Mouse (Mus musculus): Measurements from ENCODE around the gene Lgals3. TPM values are rescaled to one million over a fixed set of nuclear protein-coding genes. Genes with fewer than 3 reads are reported as not detected.

The Lgals3 gene
- polyA plus RNA-seq, 1 experiment from 2014 or later = 6.4 TPM

DNA sequence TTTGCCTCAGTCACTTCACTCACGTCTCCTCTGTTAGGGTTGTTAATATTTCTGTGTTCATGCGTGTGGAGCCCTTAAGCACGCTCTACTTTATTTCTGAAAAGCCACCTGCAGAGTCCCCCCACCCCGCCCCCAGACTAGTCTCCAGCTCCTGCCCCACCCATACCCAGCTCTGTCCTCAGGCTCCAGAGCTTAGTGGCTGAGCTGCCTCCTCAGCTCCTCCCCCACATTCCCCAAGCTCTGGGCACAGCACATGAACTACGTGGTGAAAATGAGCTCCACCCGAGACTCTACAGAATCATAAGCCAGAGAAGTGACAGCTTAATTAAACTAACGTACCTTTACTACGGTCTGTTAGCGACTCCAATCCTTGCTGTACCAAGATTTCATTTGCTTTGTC is 38.4 kb downstream of the Lgals3 start:
- Histone ChIP-seq H3K4me2 (ENCODE audit: low read length) (no peak overlapping the region), H3K27ac (replicated peaks in 1 of 2; ENCODE audit: control insufficient read depth in 1 of 2, insufficient read depth in 1 of 2, low read depth in 2 of 2, low read length in 2 of 2) (no peak overlapping the region), H3K36me3 (ENCODE audit: control insufficient read depth, insufficient read depth, low read length) (peaks cover 97% of the 10 kb centered on the region), H3K4me1 (ENCODE audit: control insufficient read depth in 2 of 2, insufficient read depth in 2 of 2, low read length in 2 of 2) (no peaks in the 10 kb centered on the region), H3K4me3 (ENCODE audit: control insufficient read depth in 1 of 2, insufficient read depth in 1 of 2, low read depth in 1 of 2, low read length in 2 of 2) (no peak overlapping the region), H3K9me3 (ENCODE audit: control insufficient read depth, low read length) (no peaks in the 10 kb centered on the region), H3K9ac (ENCODE audit: low read length) (no peak overlapping the region), H3K27me3 (ENCODE audit: control insufficient read depth, insufficient read depth, low read length) (no peaks in the 10 kb centered on the region)
- WGBS = 84% methylated on average over 9 of the region's 9 CpGs
- ATAC-seq (ENCODE audit: insufficient number of reproducible peaks, insufficient read depth, low FRiP score, low read depth) = no peak

DNA sequence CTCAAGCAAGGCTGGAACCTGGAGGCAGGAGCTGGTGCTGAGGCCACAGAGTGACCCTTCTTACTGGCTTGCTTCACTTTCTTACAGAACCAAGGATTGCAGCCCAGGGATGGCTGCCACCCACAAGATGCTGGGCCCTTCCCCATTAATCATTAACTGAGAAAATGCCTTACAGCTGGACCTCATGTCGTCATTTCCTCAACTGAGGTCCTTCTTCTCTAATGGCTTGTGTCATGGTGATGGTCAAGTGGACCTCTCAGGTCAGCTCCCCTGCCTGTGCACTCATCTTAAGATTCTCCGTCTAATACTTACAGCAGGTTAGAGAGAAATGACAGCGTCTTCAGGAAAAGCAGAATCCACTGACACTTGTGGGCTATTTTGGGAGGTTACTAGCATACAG is 49.8 kb downstream of the Lgals3 start:
- H3K9me3 ChIP-seq (ENCODE audit: control insufficient read depth, low read length) = no peaks in the 10 kb centered on the region
- peak overlapping the region; percentile 57 to 62 for H3K4me3 ChIP-seq (ENCODE audit: control insufficient read depth in 1 of 2, insufficient read depth in 1 of 2, low read depth in 1 of 2, low read length in 2 of 2)
- H3K36me3 ChIP-seq (ENCODE audit: control insufficient read depth, insufficient read depth, low read length) = peaks cover 37% of the 10 kb centered on the region
- peak overlapping the region; percentile 75 for H3K4me2 ChIP-seq (ENCODE audit: low read length)
- no peak overlapping the region for H3K27ac ChIP-seq (replicated peaks in 1 of 2; ENCODE audit: control insufficient read depth in 1 of 2, insufficient read depth in 1 of 2, low read depth in 2 of 2, low read length in 2 of 2)
- WGBS = 37% methylated on average over 3 of the region's 3 CpGs
- ATAC-seq (ENCODE audit: insufficient number of reproducible peaks, insufficient read depth, low FRiP score, low read depth) = no peak
- H3K4me1 ChIP-seq (ENCODE audit: control insufficient read depth in 2 of 2, insufficient read depth in 2 of 2, low read length in 2 of 2) = peaks cover 3 to 11% of the 10 kb centered on the region in 2 experiments; a peak in 3 of 4 replicates
- no peaks in the 10 kb centered on the region for H3K27me3 ChIP-seq (ENCODE audit: control insufficient read depth, insufficient read depth, low read length)
- peak overlapping the region; percentile 65 for H3K9ac ChIP-seq (ENCODE audit: low read length)

DNA sequence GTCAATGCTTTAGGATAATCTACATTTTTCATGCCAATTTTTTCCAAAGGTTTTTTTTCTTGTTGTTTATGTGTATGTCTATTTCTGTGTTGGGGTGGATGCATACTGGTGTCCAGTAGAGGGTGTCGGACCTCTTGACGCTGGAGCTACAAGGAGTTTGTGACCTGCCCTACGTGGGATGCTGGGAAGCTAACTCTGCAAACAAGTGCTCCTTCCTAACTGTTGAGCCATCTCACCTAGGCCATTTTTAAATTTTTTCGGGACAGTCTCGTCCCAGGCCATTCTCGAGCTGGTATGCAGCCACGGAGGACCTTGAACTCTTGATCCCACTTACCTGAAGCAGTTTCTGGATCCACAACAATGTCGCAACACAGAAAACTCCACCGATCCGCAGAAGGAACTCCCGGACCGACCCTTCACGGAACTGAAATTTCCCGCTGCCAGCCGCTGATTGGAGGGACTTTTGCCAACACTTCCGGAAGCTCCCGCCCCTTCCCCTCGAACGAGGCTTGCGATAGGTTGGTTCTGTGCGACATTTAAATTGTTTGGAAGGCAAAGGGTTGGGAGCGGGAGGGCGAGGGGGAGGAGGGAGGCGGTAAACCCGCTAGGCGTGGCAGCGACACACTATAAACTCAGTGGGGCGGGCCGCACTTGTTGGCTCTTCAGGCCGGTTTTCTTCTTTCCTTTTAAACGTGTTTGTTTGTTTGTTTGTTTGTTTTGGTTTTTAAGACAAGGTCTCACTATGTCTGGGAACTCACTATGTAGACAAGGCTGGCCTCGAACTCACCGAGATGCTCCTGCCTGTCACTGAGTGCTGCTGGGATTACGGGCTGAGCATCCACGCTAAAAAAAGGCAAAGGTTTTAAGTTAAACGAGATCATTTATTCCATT is 50.5 kb downstream of the Lgals3 start, which contains the start of gene Dlgap5:
Gene Dlgap5, minus strand, starts transcription at position 633 of the 891 bp plus-strand sequence.
- H3K27me3 ChIP-seq (ENCODE audit: control insufficient read depth, insufficient read depth, low read length) = no peaks in the 10 kb centered on the region
- peak; percentile 94 for ATAC-seq (ENCODE audit: insufficient number of reproducible peaks, insufficient read depth, low FRiP score, low read depth)
- peak within 1 kb of the TSS; percentile 57 to 62 for H3K4me3 ChIP-seq (ENCODE audit: control insufficient read depth in 1 of 2, insufficient read depth in 1 of 2, low read depth in 1 of 2, low read length in 2 of 2)
- H3K9me3 ChIP-seq (ENCODE audit: control insufficient read depth, low read length) = no peaks in the 10 kb centered on the region
- peak within 1 kb of the TSS; percentile 9 to 15; a peak in 2 of 4 replicates for H3K27ac ChIP-seq (replicated peaks in 1 of 2; ENCODE audit: control insufficient read depth in 1 of 2, insufficient read depth in 1 of 2, low read depth in 2 of 2, low read length in 2 of 2)
- under 1% methylated on average over 36 of the region's 36 CpGs for WGBS
- peak within 1 kb of the TSS; percentile 65 for H3K9ac ChIP-seq (ENCODE audit: low read length)
- H3K4me2 ChIP-seq (ENCODE audit: low read length) = peak within 1 kb of the TSS; percentile 75
- peaks cover 30% of the 10 kb centered on the region for H3K36me3 ChIP-seq (ENCODE audit: control insufficient read depth, insufficient read depth, low read length)
- H3K4me1 ChIP-seq (ENCODE audit: control insufficient read depth in 2 of 2, insufficient read depth in 2 of 2, low read length in 2 of 2) = peaks cover 3 to 11% of the 10 kb centered on the region in 2 experiments; a peak in 3 of 4 replicates

DNA sequence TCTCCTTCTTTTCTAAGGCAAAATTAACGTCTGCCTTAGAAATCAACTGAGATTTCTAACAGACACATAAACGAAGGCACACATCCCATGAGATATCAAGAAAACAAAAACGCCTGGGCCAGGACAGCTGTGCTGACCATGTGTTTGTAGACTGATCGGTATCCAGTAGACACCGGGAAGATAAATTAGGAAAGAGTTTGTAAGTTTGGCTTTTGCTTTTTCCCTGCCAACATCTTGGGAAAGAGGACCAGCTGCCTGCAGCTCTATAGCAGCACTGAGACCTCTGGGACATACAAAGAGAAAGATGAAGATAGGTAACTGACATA is 51.1 kb downstream of the Lgals3 start:
- Histone ChIP-seq H3K27me3 (ENCODE audit: control insufficient read depth, insufficient read depth, low read length) (no peaks in the 10 kb centered on the region), H3K4me3 (ENCODE audit: control insufficient read depth in 1 of 2, insufficient read depth in 1 of 2, low read depth in 1 of 2, low read length in 2 of 2) (peak overlapping the region; percentile 57 to 62), H3K9ac (ENCODE audit: low read length) (peak overlapping the region; percentile 65), H3K36me3 (ENCODE audit: control insufficient read depth, insufficient read depth, low read length) (peaks cover 25% of the 10 kb centered on the region), H3K27ac (replicated peaks in 1 of 2; ENCODE audit: control insufficient read depth in 1 of 2, insufficient read depth in 1 of 2, low read depth in 2 of 2, low read length in 2 of 2) (peak overlapping the region in 1 of 2 experiments; percentile 15; a peak in 1 of 4 replicates), H3K4me2 (ENCODE audit: low read length) (peak overlapping the region; percentile 75), H3K4me1 (ENCODE audit: control insufficient read depth in 2 of 2, insufficient read depth in 2 of 2, low read length in 2 of 2) (peaks cover 3 to 11% of the 10 kb centered on the region in 2 experiments; a peak in 3 of 4 replicates), H3K9me3 (ENCODE audit: control insufficient read depth, low read length) (no peaks in the 10 kb centered on the region)
- 55% methylated on average over 5 of the region's 5 CpGs for WGBS
- no peak for ATAC-seq (ENCODE audit: insufficient number of reproducible peaks, insufficient read depth, low FRiP score, low read depth)

DNA sequence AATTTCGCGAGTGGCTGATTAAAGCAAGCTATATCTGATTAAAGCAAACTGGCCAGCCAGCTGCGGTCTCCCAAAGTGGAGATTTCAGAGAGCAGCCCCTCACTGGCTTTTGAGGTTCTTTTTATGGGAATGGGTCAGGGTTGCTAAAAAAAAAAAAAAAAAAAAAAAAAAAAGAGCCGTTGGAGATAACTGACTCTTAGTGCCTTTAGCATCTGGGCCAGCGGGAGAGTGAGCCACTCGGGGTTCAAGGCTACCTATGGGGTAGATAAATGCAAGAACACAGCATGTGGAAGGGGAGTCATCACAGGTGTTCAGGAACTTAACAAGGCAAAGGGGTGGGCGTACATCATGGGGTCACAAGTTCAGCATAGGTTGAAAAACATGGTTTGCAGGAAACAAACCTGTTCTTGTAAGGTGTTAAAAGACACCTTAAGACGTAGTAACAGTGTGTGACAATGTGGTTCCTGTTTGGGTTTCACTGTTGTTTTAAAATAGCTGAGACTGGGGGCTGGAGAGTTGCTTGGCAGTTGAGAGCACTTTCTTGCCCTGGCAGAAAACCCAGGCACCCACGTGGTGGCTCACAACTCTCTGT is 51.6 kb downstream of the Lgals3 start:
- no peak overlapping the region for H3K9ac ChIP-seq (ENCODE audit: low read length)
- no peak overlapping the region for H3K27ac ChIP-seq (replicated peaks in 1 of 2; ENCODE audit: control insufficient read depth in 1 of 2, insufficient read depth in 1 of 2, low read depth in 2 of 2, low read length in 2 of 2)

DNA sequence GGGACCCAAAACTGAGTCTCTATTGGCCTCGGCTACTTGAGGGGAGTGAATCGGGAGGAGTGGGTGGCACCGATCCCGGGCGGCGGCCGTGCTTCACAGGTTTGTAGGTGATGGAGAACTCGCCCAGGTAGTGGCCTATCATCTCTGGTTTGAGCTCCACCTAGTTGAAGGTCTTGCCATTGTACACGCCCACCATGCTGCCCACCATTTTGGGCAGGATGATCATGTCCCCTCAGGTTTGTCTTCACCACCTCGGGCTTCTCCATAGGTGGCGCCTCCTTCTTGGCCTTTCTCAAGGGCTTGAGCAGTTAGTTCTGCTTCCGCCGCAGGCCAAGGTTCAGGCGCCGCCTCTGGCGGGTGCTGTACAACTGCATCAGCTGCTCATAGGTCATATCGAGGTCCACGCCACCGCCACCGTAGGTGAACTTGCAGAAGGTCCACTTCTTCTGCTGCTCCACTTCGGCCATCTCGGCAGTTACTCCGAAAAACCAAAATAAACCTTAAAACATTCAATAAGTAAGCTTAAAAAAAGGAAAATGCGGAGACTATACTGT is 52.2 kb downstream of the Lgals3 start:
- Histone ChIP-seq H3K36me3 (ENCODE audit: control insufficient read depth, insufficient read depth, low read length) (peaks cover 14% of the 10 kb centered on the region), H3K4me1 (ENCODE audit: control insufficient read depth in 2 of 2, insufficient read depth in 2 of 2, low read length in 2 of 2) (peaks cover 3 to 11% of the 10 kb centered on the region in 2 experiments; a peak in 3 of 4 replicates), H3K9me3 (ENCODE audit: control insufficient read depth, low read length) (no peaks in the 10 kb centered on the region), H3K9ac (ENCODE audit: low read length) (no peak overlapping the region), H3K27me3 (ENCODE audit: control insufficient read depth, insufficient read depth, low read length) (no peaks in the 10 kb centered on the region), H3K4me3 (ENCODE audit: control insufficient read depth in 1 of 2, insufficient read depth in 1 of 2, low read depth in 1 of 2, low read length in 2 of 2) (no peak overlapping the region), H3K27ac (replicated peaks in 1 of 2; ENCODE audit: control insufficient read depth in 1 of 2, insufficient read depth in 1 of 2, low read depth in 2 of 2, low read length in 2 of 2) (no peak overlapping the region), H3K4me2 (ENCODE audit: low read length) (no peak overlapping the region)
- 90% methylated on average over 24 of the region's 24 CpGs for WGBS
- ATAC-seq (ENCODE audit: insufficient number of reproducible peaks, insufficient read depth, low FRiP score, low read depth) = no peak

More for the DNA sequence above, 51.6 kb downstream of the Lgals3 start:
- H3K4me1 ChIP-seq (ENCODE audit: control insufficient read depth in 2 of 2, insufficient read depth in 2 of 2, low read length in 2 of 2) = peaks cover 3 to 11% of the 10 kb centered on the region in 2 experiments; a peak in 3 of 4 replicates
- no peaks in the 10 kb centered on the region for H3K9me3 ChIP-seq (ENCODE audit: control insufficient read depth, low read length)
- 80% methylated on average over 9 of the region's 9 CpGs for WGBS
- peaks cover 20% of the 10 kb centered on the region for H3K36me3 ChIP-seq (ENCODE audit: control insufficient read depth, insufficient read depth, low read length)
- H3K4me2 ChIP-seq (ENCODE audit: low read length) = no peak overlapping the region
- no peak overlapping the region for H3K4me3 ChIP-seq (ENCODE audit: control insufficient read depth in 1 of 2, insufficient read depth in 1 of 2, low read depth in 1 of 2, low read length in 2 of 2)
- H3K27me3 ChIP-seq (ENCODE audit: control insufficient read depth, insufficient read depth, low read length) = no peaks in the 10 kb centered on the region
- ATAC-seq (ENCODE audit: insufficient number of reproducible peaks, insufficient read depth, low FRiP score, low read depth) = no peak

DNA sequence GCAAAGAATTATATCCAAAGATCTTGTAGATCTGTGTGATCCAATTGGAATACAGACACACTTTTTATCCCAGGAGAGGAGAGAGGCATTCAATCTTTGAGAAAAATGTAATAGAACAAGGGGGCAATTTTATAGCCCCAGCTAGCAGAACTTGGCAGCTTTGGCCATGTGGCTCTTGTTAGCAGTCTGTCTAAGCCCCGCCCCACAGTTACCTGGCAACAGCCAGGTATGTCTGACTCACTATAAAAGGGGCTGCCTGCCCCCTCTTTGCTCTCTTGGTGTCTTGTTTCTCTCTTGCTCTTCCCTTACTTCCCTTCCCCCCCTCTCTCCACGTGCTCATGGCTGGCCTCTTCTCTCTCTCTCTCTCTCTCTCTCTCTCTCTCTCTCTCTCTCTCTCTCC is 54.1 kb downstream of the Lgals3 start:
- no peak overlapping the region for H3K27ac ChIP-seq (replicated peaks in 1 of 2; ENCODE audit: control insufficient read depth in 1 of 2, insufficient read depth in 1 of 2, low read depth in 2 of 2, low read length in 2 of 2)
- H3K4me3 ChIP-seq (ENCODE audit: control insufficient read depth in 1 of 2, insufficient read depth in 1 of 2, low read depth in 1 of 2, low read length in 2 of 2) = no peak overlapping the region
- peaks cover 3 to 11% of the 10 kb centered on the region in 2 experiments; a peak in 3 of 4 replicates for H3K4me1 ChIP-seq (ENCODE audit: control insufficient read depth in 2 of 2, insufficient read depth in 2 of 2, low read length in 2 of 2)
- 30% methylated on average over 2 of the region's 2 CpGs for WGBS
- H3K9ac ChIP-seq (ENCODE audit: low read length) = no peak overlapping the region
- H3K4me2 ChIP-seq (ENCODE audit: low read length) = no peak overlapping the region
- H3K27me3 ChIP-seq (ENCODE audit: control insufficient read depth, insufficient read depth, low read length) = no peaks in the 10 kb centered on the region
- no peaks in the 10 kb centered on the region for H3K36me3 ChIP-seq (ENCODE audit: control insufficient read depth, insufficient read depth, low read length)
- ATAC-seq (ENCODE audit: insufficient number of reproducible peaks, insufficient read depth, low FRiP score, low read depth) = no peak
- no peaks in the 10 kb centered on the region for H3K9me3 ChIP-seq (ENCODE audit: control insufficient read depth, low read length)
